Mouse (Mus musculus): Measurements from ENCODE around the gene Hoxa6. TPM values are rescaled to one million over a fixed set of nuclear protein-coding genes. Genes with fewer than 3 reads are reported as not detected.

Gene Hoxa6
- polyA plus RNA-seq, 1 experiment from 2014 or later: 9.4 TPM

GRCm38 (mm10) chr6:52235866-52236265, 27.3 kb upstream of the Hoxa6 start:
- ATAC-seq: no peak
- WGBS: 25% methylated on average over 6 of the region's 6 CpGs
- Histone ChIP-seq H3K4me2 (ENCODE audit: low read length) (no peak overlapping the region), H3K4me3 (ENCODE audit: low read length) (no peak overlapping the region), H3K36me3 (ENCODE audit: control insufficient read depth, insufficient read depth, low read length) (no peaks in the 10 kb centered on the region), H3K9me3 (ENCODE audit: control insufficient read depth, low read length) (no peaks in the 10 kb centered on the region), H3K27ac (ENCODE audit: low read depth, low read length) (no peak overlapping the region), H3K9ac (ENCODE audit: low read depth, low read length) (no peak overlapping the region), H3K27me3 (replicated peaks; ENCODE audit: control insufficient read depth, insufficient read depth, low read length) (peaks cover 80% of the 10 kb centered on the region), H3K4me1 (ENCODE audit: control insufficient read depth, insufficient read depth, low read depth, low read length) (peaks cover 4% of the 10 kb centered on the region; the same call in 1 of the 2 replicates)

GRCm38 (mm10) chr6:52235267-52235666, 26.7 kb upstream of the Hoxa6 start:
- Histone ChIP-seq H3K36me3 (ENCODE audit: control insufficient read depth, insufficient read depth, low read length) (no peaks in the 10 kb centered on the region), H3K9ac (ENCODE audit: low read depth, low read length) (no peak overlapping the region), H3K4me2 (ENCODE audit: low read length) (no peak overlapping the region), H3K4me3 (ENCODE audit: low read length) (no peak overlapping the region), H3K9me3 (ENCODE audit: control insufficient read depth, low read length) (no peaks in the 10 kb centered on the region), H3K4me1 (ENCODE audit: control insufficient read depth, insufficient read depth, low read depth, low read length) (peaks cover 2% of the 10 kb centered on the region; the same call in 1 of the 2 replicates), H3K27me3 (replicated peaks; ENCODE audit: control insufficient read depth, insufficient read depth, low read length) (peaks cover 79% of the 10 kb centered on the region), H3K27ac (ENCODE audit: low read depth, low read length) (no peak overlapping the region)
- no peak for ATAC-seq
- WGBS: 30% methylated on average over 9 of the region's 9 CpGs

- Histone ChIP-seq H3K4me3 (ENCODE audit: low read length) (no peak overlapping the region), H3K36me3 (ENCODE audit: control insufficient read depth, insufficient read depth, low read length) (no peaks in the 10 kb centered on the region), H3K27ac (ENCODE audit: low read depth, low read length) (no peak overlapping the region), H3K9me3 (ENCODE audit: control insufficient read depth, low read length) (no peaks in the 10 kb centered on the region), H3K9ac (ENCODE audit: low read depth, low read length) (no peak overlapping the region), H3K4me2 (ENCODE audit: low read length) (no peak overlapping the region), H3K27me3 (replicated peaks; ENCODE audit: control insufficient read depth, insufficient read depth, low read length) (peaks cover 78% of the 10 kb centered on the region), H3K4me1 (ENCODE audit: control insufficient read depth, insufficient read depth, low read depth, low read length) (no peaks in the 10 kb centered on the region)
- WGBS: under 1% methylated on average over 52 of the region's 68 CpGs
- ATAC-seq: no peak
Measured at GRCm38 (mm10) chr6:52234428-52235140, 26.1 kb upstream of the Hoxa6 start.

GRCm38 (mm10) chr6:52233546-52234427, 25.3 kb upstream of the Hoxa6 start:
- H3K9ac ChIP-seq (ENCODE audit: low read depth, low read length): no peak overlapping the region
- no peaks in the 10 kb centered on the region for H3K4me1 ChIP-seq (ENCODE audit: control insufficient read depth, insufficient read depth, low read depth, low read length)
- no peak overlapping the region for H3K4me2 ChIP-seq (ENCODE audit: low read length)
- peaks cover 80% of the 10 kb centered on the region for H3K27me3 ChIP-seq (replicated peaks; ENCODE audit: control insufficient read depth, insufficient read depth, low read length)
- H3K36me3 ChIP-seq (ENCODE audit: control insufficient read depth, insufficient read depth, low read length): no peaks in the 10 kb centered on the region
- no peaks in the 10 kb centered on the region for H3K9me3 ChIP-seq (ENCODE audit: control insufficient read depth, low read length)
- no peak overlapping the region for H3K4me3 ChIP-seq (ENCODE audit: low read length)
- ATAC-seq: no peak
- 1% methylated on average over 65 of the region's 70 CpGs for WGBS
- no peak overlapping the region for H3K27ac ChIP-seq (ENCODE audit: low read depth, low read length)

- Histone ChIP-seq H3K4me3 (ENCODE audit: low read length) (no peak overlapping the region), H3K4me2 (ENCODE audit: low read length) (no peak overlapping the region), H3K27me3 (replicated peaks; ENCODE audit: control insufficient read depth, insufficient read depth, low read length) (peaks cover 82% of the 10 kb centered on the region), H3K9me3 (ENCODE audit: control insufficient read depth, low read length) (no peaks in the 10 kb centered on the region), H3K36me3 (ENCODE audit: control insufficient read depth, insufficient read depth, low read length) (no peaks in the 10 kb centered on the region), H3K9ac (ENCODE audit: low read depth, low read length) (no peak overlapping the region), H3K27ac (ENCODE audit: low read depth, low read length) (no peak overlapping the region), H3K4me1 (ENCODE audit: control insufficient read depth, insufficient read depth, low read depth, low read length) (no peaks in the 10 kb centered on the region)
- ATAC-seq: no peak
- WGBS: 3% methylated on average over 23 of the region's 23 CpGs
Measured at GRCm38 (mm10) chr6:52232984-52233545, 24.5 kb upstream of the Hoxa6 start.

- 0% methylated on average over 18 of the region's 18 CpGs for WGBS
- Histone ChIP-seq H3K4me3 (ENCODE audit: low read length) (no peak overlapping the region), H3K4me1 (ENCODE audit: control insufficient read depth, insufficient read depth, low read depth, low read length) (no peaks in the 10 kb centered on the region), H3K9me3 (ENCODE audit: control insufficient read depth, low read length) (no peaks in the 10 kb centered on the region), H3K36me3 (ENCODE audit: control insufficient read depth, insufficient read depth, low read length) (no peaks in the 10 kb centered on the region), H3K9ac (ENCODE audit: low read depth, low read length) (no peak overlapping the region), H3K4me2 (ENCODE audit: low read length) (no peak overlapping the region), H3K27ac (ENCODE audit: low read depth, low read length) (no peak overlapping the region), H3K27me3 (replicated peaks; ENCODE audit: control insufficient read depth, insufficient read depth, low read length) (peaks cover 81% of the 10 kb centered on the region)
- no peak for ATAC-seq
Measured at GRCm38 (mm10) chr6:52232568-52232965, 24.0 kb upstream of the Hoxa6 start.

GRCm38 (mm10) chr6:52231885-52232567, 23.5 kb upstream of the Hoxa6 start:
- WGBS: 1% methylated on average over 18 of the region's 18 CpGs
- H3K4me2 ChIP-seq (ENCODE audit: low read length): no peak overlapping the region
- H3K4me1 ChIP-seq (ENCODE audit: control insufficient read depth, insufficient read depth, low read depth, low read length): no peaks in the 10 kb centered on the region
- no peak overlapping the region for H3K4me3 ChIP-seq (ENCODE audit: low read length)
- no peak for ATAC-seq
- no peak overlapping the region for H3K9ac ChIP-seq (ENCODE audit: low read depth, low read length)
- H3K27me3 ChIP-seq (replicated peaks; ENCODE audit: control insufficient read depth, insufficient read depth, low read length): peaks cover 81% of the 10 kb centered on the region
- no peaks in the 10 kb centered on the region for H3K36me3 ChIP-seq (ENCODE audit: control insufficient read depth, insufficient read depth, low read length)
- no peaks in the 10 kb centered on the region for H3K9me3 ChIP-seq (ENCODE audit: control insufficient read depth, low read length)
- H3K27ac ChIP-seq (ENCODE audit: low read depth, low read length): no peak overlapping the region

GRCm38 (mm10) chr6:52230516-52231165, 22.1 kb upstream of the Hoxa6 start, which contains the start of gene Hoxa9:
Gene Hoxa9 (minus strand): TSS chr6:52231089.
- H3K36me3 ChIP-seq (ENCODE audit: control insufficient read depth, insufficient read depth, low read length): no peaks in the 10 kb centered on the region
- H3K27me3 ChIP-seq (replicated peaks; ENCODE audit: control insufficient read depth, insufficient read depth, low read length): peaks cover 78% of the 10 kb centered on the region
- no peak within 1 kb of the TSS for H3K27ac ChIP-seq (ENCODE audit: low read depth, low read length)
- no peak for ATAC-seq
- no peak within 1 kb of the TSS for H3K9ac ChIP-seq (ENCODE audit: low read depth, low read length)
- no peak within 1 kb of the TSS for H3K4me2 ChIP-seq (ENCODE audit: low read length)
- 2% methylated on average over 22 of the region's 36 CpGs for WGBS
- H3K4me1 ChIP-seq (ENCODE audit: control insufficient read depth, insufficient read depth, low read depth, low read length): no peaks in the 10 kb centered on the region
- no peak within 1 kb of the TSS for H3K4me3 ChIP-seq (ENCODE audit: low read length)
- H3K9me3 ChIP-seq (ENCODE audit: control insufficient read depth, low read length): no peaks in the 10 kb centered on the region

All from hindbrain, embryonic 16.5 days (tissue).